Mouse (Mus musculus): ENCODE data around the gene Mapk12.

Gene Mapk12

DNA sequence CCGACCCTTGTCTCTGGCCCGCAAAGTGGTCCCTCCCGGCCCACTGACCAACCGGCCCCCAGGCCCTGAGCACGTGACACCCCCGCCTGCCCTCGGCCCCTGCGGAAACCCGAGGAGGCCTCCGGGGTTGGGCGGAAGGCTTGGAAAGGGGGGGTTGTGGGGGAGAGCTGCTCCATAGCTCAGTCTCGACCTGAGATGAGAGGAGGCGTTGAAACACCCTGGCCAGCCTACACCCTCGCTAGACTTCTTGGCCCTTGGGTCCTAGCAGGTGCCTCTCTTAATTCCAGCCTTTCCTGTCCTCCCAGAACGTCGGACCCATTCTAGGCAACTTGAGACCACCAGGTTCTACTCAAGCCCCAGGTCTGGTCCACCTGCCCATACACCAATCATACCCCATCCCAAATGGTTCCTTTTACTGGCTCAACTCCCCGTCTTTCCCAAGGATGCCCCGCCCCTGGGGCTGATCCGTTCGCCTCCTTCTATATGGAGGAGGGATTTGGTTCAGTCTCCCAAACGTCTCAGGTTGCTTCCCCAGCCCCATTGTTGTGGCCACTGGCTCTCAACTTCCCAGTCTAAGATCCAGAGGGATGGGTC lies at the start of gene Mapk12:
Gene Mapk12 (minus strand): TSS at position 45 of the 594 bp plus-strand sequence.
- DNase-seq (ENCODE audit: low spot score in 2 of 2), result peak; percentile 56 to 65

DNA sequence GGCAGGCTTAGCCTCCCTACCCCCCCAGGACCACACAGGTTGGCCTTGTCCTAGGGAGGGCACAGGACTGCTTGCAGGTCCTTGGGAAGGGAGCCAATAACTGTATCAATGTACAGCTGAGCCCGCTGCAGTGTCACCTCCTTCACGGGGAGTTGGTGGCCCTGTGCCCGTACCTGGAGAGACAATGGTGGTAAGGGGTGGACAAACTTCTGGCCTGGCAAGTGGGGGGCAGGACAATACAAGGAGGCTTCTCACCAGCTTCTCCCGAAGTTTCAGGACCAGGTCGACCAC lies 44.4 kb upstream of the Mapk12 start:
- DNase-seq (ENCODE audit: low spot score in 2 of 2), result no peak

DNA sequence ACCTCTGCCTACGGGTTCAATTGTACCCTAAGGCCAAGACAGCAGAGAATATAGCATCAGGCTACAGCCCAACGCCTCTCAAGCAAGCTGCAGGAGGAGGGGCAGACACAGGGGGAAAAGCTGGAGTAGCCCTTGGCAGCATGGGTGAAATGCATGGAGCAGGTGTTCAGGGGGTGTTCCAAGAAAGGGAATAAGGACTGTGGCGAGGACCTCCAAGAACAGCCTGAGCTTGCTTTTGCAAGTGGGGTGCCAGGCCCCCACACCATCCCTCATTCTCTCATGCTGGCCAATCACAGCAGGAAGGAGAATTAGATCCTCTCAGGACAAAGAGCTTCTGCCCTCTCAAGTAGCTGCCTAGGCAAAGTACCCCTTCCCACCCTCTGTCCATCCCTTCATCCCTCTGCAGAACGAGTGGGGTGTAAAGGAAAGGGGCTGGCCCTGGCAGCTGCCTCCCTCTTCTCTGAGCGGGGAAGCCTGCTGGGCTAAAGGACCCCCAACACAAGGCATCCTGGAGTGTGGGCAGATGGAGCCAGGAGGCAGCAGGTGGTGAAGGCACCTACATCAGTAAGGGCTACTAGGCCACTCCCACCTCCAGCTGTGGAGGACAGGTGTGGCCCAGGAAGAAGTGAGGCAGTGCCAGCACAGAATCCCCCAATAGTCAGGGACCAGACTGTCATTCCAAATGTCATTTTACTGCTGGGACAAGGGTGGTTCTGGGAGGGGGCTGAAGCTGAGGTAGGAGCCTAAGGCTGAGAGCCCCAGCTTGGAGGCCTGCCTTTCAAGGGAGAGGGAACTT lies 43.8 kb upstream of the Mapk12 start:
- DNase-seq (ENCODE audit: low spot score in 2 of 2), result no peak

- DNase-seq (ENCODE audit: low spot score in 2 of 2), result no peak
These were observed 42.3 kb upstream of the Mapk12 start for GRCm38 (mm10) chr15:89182842-89183241.

DNA sequence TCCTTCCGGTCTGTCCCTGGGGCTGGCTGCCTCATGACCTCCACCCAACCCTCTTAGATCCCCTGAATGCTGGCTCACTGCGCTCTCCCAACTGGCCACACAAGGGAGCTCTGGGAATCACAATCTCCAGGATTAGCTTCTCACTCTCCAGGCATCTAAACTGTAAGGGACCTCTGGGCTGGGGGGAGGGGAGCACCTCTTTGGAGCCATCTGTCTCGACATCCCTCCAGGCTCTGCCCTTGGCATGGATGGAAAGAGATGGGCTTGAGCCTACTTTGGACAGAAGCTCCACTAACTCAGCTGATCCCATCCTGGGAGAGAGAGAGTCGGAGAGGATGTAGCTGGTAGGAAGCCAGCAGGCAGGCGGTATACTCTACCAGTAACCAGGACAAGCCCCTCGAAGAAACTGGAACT lies 41.8 kb upstream of the Mapk12 start:
- no peak for DNase-seq (ENCODE audit: low spot score in 2 of 2)

GRCm38 (mm10) chr15:89181561-89182270 lies 41.2 kb upstream of the Mapk12 start:
- DNase-seq (ENCODE audit: low spot score in 2 of 2), result no peak

- peak; percentile 76 to 88 for DNase-seq (ENCODE audit: low spot score in 2 of 2)
These were observed 40.2 kb upstream of the Mapk12 start, which contains the start of gene Plxnb2 for GRCm38 (mm10) chr15:89180571-89181229. Gene Plxnb2, minus strand, starts transcription at chr15:89180788.

- peak in 1 of 2 experiments; percentile 59 for DNase-seq (ENCODE audit: low spot score in 2 of 2)
These were observed 39.6 kb upstream of the Mapk12 start for GRCm38 (mm10) chr15:89180081-89180541.

GRCm38 (mm10) chr15:89179630-89179964 lies 39.1 kb upstream of the Mapk12 start:
- DNase-seq (ENCODE audit: low spot score in 2 of 2), result no peak

GRCm38 (mm10) chr15:89178954-89179629 lies 38.6 kb upstream of the Mapk12 start:
- DNase-seq (ENCODE audit: low spot score in 2 of 2), result peak; percentile 81 to 83

DNA sequence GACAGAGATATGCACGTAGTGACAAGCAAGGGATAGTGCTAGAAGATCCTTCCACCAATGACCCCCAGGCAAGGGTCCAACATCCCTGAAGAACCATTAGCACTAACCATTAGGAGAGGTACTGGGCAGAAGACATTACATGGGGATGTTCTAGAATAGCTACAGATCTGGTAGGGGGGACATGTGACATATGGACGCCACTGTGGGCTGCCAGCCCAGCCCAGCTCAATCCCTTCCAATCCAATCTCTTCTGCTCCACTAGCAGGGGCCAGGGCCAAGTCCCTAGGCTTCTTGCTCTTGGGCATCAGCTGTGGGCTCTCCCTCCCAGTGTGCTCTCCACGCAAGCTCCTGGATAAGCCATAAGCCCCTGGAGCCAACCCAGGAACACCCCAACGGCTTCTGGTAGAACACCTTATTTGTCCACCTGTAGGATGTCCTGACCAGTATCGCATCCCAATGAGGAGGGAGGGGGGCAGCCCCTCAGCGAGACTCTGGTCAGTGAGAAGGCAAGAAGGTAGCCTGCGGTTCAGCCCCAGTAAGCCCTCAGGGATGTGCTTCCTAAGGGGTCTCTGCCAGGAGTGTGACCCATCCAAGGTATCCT lies 37.9 kb upstream of the Mapk12 start:
- no peak for DNase-seq (ENCODE audit: low spot score in 2 of 2)

DNA sequence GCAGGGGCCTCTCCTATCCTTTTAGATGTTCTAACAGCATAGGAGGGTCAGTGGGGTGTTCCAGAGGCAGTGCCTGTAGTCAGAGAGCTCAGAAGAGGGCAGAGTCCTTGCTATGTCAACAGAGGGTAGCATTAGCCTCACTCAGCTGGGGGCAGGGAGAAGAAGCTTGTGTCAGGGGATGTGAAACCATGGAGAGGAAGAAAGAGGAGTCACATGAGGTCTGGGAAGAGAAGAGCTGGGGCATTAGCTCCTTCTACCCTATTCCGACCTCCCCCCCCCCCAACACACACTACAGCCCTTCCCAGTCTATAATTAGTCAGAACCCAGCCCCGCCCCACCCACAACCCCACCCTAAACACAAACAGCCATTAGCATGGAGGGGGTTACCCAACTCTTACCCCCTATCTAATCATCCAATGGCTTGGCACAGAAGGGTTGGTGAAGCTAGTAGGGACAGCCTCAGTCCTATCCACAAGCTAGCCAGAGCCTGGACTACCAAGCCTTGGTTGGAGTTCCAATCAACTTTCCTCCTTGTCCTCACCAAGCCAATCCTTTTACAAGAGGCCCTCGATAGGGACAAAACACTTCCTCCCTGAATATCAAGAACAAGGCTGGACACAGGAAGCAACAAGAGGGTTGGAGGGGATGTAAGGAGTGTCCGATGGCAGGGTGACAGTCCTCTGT lies 37.2 kb upstream of the Mapk12 start:
- no peak for DNase-seq (ENCODE audit: low spot score in 2 of 2)

DNA sequence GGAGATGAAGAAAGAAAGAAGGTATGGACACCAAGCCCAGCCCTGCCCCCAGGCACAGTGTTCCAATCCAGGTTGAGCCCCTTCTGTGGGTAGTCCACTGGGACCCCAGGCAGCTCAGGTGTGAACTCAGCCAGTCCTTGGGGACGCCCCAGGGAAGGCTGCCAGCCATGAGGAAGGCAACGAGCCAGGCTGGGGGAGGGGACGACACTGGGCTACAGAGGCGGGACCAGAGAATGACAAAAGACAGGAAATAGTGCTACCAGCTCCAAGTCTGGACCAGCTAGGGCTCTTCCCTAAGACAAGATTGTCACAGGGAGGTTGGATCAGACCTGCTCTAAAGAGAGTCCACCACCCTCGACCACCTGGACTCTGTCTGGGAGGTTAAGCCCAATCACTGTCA lies 36.6 kb upstream of the Mapk12 start:
- peak; percentile 79 to 89 for DNase-seq (ENCODE audit: low spot score in 2 of 2)

- no peak for DNase-seq (ENCODE audit: low spot score in 2 of 2)
These were observed 35.1 kb upstream of the Mapk12 start for GRCm38 (mm10) chr15:89175411-89176155.

GRCm38 (mm10) chr15:89174889-89175339 lies 34.4 kb upstream of the Mapk12 start:
- no peak for DNase-seq (ENCODE audit: low spot score in 2 of 2)

- DNase-seq (ENCODE audit: low spot score in 2 of 2), result peak in 1 of 2 experiments; percentile 74
These were observed 33.4 kb upstream of the Mapk12 start for GRCm38 (mm10) chr15:89173906-89174214.

DNA sequence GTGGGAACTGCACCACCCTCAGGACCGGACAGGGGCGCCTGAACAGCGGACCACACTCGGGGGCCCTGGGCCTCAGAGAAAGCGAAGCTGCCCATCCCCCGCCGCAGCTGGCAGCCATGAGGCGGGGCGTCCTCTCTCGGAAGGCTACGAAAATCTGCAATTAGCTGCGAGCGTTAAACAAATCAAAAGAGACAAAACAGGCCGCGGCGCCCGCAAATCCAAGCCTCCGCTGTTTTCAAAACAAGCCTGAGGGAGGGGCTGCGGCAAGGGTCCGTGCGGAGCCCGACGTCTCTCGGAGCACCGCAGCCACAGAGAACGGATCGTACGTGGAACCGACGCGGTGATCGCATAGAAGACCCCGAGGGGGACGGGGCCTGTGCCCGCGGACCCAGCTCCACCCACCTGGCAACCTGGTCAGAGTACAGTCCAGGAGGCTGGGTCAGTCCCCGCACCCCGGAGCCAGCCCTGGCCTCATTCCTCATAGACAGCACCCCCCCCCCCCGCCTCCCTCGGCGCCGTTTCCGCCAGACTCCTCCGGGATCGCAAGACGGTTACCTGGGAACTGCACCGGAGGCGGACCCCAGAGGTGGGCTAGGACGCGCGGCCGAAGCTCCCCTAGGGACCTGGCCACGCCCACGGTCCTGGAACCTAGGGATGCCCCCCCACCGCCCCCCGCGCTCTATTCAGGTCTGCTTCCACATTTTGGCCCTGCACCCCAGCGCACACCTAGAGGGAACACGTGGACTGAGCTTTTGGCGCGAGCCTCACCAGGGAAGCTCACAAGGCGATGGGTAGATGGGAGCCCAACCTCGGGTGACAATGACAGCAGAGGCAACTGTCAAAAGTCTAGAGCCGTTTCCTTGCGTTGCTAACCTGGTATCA lies 32.8 kb upstream of the Mapk12 start:
- DNase-seq (ENCODE audit: low spot score in 2 of 2), result no peak

GRCm38 (mm10) chr15:89172276-89172935 lies 31.9 kb upstream of the Mapk12 start:
- no peak for DNase-seq (ENCODE audit: low spot score in 2 of 2)
